Mouse (Mus musculus): ENCODE data around the gene C130026I21Rik. TPM values are rescaled to one million over a fixed set of nuclear protein-coding genes. Genes with fewer than 3 reads are reported as not detected.
"Not testable (repeated sequence)": the region's sequence is repeated elsewhere in the genome, so short reads cannot be mapped to it uniquely, and the experiment has no call there.

C130026I21Rik gene
- 1 to 10 TPM in 1 of 2 experiments, under 1 TPM in 1; 0.50 to 1.7 TPM for total RNA-seq (2021)
- long read RNA-seq, experiment 1, partial matches to known transcripts: 0 of 1 reads
- long read RNA-seq, experiment 1, other reads (novel, unspliced or antisense): 1 of 1 reads
- long read RNA-seq, experiment 2: 0 reads

DNA sequence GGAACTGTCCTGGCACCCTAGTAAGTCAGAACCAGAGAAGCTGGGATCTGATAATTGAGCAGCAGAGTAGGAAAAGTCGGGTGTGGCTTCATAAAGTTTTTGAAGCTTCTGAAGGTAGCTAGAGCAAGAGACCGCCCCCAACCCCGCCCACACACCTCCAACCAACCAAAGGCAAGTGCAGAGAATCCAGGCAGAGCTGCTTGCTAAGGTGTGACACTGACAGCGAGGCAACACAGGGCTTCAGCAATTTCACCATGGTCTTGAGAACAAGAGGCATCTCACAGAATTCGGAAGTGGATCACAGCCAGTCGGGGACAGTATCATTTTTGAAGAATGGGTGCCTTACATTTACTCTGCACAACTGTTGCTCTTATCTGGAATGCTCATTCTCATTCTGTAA lies at the start of gene C130026I21Rik:
Gene C130026I21Rik (minus strand): TSS at position 101 of the 400 bp plus-strand sequence.
- DNase-seq; intact Hi-C loops (cut with DNase I): not testable (repeated sequence)

DNA sequence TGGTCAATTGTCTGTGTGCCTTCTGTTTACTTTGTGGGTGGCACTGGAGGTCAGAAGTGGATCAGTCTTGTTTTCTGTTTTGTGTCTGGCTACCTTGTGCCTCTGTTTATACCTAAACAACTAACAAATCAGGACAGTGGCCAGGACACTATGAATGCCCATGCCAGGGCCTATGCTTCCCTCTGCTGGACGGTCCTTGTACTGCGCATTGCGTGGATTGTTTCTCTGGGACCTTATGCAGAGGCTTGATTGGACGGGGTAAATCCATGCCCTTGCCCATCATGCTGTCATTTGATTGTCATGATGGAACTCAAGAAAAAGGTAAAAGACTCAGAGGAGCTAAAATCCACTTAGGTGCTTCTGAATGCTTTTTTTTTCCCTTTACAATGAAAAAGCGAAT lies 16.7 kb upstream of the C130026I21Rik start:
- intact Hi-C loops (cut with DNase I): not testable (repeated sequence)
- peak; percentile 9 to 32 for DNase-seq

DNA sequence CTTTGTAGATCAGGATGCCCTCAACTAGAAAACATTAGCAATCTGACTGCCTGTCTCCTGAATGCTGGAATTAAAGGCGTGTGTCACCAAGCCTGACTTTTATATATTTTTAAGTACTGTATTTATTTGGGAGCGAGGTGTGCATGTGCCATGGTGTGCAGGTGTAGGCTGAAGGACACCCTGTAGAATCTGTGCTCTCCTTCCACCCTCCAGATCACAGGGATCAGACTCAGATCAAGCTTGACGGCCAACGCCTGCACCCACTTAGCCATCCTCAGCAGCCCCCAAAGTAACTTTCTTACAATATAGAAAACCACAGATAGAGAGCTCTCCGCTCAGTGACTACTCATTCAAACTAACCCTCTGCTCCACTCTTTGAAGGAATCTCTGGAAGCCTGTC lies 6.1 kb upstream of the C130026I21Rik start:
- intact Hi-C loops (cut with DNase I); DNase-seq: not testable (repeated sequence)

DNA sequence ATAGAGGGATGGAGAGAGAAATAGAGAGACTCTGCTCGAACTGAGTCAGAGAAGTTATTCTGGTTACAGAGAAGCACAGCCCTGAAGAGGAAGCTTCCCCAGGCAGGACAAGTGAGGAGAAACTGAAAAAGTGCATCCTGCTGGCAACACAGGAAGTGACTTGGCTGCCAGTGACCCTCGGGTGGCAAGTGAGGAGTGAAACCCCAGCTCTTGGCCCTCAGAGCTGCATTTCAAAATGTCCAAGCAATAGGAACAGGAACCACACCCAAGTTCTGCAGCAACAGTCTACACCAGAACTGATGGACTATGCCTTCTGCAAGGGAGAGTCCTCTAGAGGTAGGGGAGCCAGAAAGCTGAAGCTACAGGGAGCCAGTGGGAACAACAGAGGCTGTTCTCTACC lies 11.7 kb downstream of the C130026I21Rik start:
- intact Hi-C loops (cut with DNase I); DNase-seq: not testable (repeated sequence)

DNA sequence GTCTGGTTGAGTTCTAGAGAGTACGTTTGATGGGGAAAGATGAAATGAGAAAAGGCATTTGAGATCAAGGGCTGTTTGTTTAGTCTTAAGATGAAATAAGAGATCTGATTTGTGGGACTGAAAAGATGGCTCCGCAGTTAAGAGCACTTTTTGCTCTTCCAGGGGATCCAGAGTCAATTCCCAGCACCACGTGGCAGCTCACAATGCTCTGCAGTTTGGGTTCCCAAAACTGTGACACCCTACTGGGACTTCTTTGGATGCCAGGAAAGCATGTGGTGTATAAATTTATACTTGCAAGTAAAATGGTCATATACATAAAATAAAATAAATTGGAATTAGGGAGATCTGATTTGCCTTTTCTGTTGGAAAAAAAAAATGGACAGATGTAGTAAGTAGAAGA lies 15.1 kb downstream of the C130026I21Rik start:
- DNase-seq; intact Hi-C loops (cut with DNase I): not testable (repeated sequence)

DNA sequence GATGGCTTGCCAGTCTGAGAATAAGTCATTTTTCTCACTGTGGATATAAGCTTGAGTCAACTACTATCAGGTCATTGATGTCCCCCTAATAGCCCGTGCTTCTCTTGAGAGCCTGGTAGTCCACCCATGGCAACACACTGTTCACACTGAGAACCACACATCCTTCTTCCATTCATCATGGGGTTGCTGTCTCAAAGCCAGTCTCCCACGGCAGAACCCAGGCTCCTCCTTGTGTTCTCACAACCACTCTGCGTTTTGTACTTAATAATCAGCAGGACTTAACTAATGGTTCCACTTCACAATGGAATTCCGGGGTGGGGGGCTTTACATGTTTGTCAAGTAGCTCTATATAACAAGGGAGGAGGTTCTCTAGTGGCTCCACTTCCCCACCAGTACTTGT lies 19.2 kb downstream of the C130026I21Rik start:
- DNase-seq; intact Hi-C loops (cut with DNase I): not testable (repeated sequence)

DNA sequence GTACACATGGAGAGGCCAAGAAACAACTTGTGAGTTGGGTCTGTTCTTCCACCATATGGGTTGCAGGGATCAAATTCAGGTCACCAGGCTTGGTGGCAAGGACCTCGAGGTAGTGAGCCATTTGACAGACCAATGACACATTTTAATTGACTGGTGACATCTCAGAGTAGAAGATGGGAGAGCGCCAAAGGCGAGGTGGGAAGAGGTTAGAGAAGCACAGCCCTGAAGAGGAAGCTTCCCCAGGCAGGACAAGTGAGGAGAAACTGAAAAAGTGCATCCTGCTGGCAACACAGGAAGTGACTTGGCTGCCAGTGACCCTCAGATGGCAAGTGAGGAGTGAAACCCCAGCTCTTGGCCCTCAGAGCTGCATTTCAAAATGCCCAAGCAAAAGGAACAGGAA lies 21.4 kb downstream of the C130026I21Rik start:
- intact Hi-C loops (cut with DNase I); DNase-seq: not testable (repeated sequence)

DNA sequence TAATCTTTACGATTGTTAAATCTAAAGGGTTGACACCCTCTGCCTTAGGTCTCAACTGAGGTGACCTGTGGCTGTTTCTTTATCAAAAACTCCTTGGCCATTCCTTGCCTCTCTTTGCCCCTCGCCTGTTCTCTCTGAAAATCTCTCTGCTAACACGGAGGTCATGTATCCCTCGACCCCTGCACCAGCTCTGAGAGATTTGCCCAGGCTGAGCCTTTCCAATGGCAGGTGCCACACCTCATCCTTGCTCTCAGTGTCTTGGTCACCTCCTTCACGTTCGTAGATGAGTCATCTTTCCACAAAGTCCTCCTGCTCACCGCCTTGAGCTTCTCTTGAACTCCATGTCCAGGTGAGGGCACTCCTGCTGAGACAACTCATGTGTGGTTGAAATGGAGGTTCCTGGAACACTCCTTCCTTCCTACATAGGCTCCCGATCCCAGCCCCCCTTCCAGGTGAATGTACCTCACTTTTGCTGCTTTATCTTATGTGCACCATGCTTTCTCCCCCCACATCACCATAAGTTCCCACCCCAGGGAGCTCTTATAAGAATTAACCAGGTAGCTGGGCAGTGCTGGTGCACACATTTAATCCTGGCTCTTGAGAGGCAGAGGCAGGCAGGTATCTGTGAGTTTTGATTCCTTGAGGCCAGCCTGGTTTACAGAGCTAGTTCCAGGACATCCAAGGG lies 23.4 kb downstream of the C130026I21Rik start:
- intact Hi-C loops (cut with DNase I); DNase-seq: not testable (repeated sequence)

DNA sequence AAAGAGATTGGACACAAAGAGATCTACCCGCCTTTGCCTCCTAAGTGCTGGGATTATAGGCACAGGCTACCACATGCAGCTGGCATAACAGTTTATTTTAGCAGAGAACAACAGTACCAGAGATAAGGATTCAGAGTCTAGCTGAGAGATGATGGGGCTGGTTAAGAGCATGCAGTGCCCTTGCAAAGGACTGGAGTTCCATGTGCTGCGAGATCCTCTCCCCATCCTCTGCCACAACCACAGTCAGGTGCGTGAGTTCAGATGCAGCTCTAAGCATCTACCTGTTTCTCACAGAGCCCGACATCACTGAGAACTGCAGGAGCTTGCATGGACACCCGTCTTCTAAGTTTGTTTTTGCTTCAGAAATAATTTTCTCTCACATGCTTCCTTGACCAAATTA lies 24.1 kb downstream of the C130026I21Rik start:
- intact Hi-C loops (cut with DNase I); DNase-seq: not testable (repeated sequence)

DNA sequence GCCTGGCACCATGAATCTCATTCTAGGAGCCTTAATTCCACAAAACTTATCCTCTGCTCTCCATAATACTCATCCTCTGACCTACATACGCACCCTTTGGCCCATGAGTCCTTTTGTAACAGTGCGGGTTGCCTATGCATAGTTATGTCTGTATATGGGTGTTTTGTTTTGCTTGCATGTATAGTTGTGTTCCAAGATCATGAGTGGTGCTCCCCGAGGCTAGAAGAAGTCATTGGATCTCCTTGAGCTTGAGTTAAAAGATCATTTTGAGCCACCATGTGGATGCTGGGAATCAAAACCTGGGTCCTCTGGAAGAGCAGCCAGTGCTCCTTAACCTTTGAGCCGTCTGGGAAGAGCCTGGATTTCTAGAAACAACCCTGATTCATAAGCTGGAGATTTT lies 25.4 kb downstream of the C130026I21Rik start:
- DNase-seq; intact Hi-C loops (cut with DNase I): not testable (repeated sequence)

DNA sequence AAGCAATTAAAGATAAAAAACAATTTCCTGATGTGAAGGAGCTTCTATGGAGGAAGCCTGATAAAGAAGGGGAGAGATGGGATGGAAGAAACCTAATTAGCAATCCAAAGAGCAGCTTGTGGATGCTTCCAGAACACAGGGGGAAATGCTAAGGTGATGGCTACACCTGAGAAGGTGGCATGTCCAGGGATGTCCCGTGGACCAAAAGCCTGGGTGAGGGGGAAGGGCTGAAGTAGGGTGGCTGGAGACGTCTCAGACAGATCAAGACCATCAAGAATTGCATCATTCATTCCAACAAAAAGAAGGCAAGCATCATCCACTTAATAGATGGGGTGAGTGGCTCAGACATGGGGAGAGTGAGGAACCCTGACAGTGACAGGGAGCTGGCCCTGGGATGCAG lies 27.3 kb downstream of the C130026I21Rik start:
- DNase-seq; intact Hi-C loops (cut with DNase I): not testable (repeated sequence)

DNA sequence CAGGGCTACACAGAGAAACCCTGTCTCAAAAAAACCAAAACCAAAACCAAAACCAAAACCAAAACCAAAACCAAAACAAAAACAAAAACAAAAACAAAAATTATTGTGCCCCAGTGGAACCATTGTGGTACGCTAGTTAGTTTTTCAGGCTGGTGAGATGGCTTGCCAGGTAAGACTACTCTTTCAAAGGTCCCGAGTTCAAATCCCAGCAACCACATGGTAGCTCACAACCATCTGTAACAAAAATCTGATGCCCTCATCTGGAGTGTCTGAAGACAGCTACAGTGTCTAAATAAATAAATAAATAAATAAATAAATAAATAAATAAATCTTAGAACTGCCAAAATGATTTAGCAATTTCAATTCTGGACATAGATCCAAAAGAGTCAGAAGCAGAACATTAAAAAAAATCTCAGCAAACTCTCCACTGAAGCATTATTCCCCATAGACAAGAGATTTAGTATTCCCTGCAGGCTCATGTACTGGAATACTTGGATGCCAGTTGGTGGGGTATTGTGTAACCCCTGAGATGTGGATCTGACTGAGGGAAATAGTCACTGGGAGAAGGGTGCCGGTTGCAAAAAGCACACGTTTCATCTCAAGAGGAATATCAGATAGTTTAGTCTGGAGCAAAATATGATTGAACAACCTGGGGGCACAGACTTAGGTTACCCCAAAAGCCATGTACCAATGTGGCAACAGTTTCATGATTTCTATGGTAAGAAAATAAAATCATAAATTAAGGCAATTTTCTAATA lies 31.2 kb downstream of the C130026I21Rik start:
- DNase-seq: not testable (repeated sequence)

DNA sequence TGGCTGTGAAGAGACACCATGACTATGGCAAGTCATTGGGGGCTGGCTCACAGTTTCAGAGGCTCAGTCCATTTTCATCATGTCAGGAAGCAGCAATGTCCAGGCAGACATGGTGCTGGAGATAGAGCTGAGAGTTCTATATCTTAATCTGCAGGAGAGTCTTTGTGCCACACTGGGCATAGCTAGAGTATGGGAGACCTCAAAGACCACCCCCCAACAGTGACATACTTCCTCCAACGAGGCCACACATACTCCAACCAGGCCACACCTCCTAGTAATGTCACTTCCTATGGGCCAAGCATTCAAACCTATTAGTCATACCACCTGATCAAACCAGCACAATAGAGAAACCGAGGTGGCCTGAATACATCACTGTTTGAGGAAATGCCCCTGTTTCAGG lies 63.8 kb downstream of the C130026I21Rik start:
- DNase-seq; intact Hi-C loops (cut with DNase I): not testable (repeated sequence)

More for the DNA sequence above, 31.2 kb downstream of the C130026I21Rik start:
- intact Hi-C loops (cut with DNase I): not testable (repeated sequence)

DNA sequence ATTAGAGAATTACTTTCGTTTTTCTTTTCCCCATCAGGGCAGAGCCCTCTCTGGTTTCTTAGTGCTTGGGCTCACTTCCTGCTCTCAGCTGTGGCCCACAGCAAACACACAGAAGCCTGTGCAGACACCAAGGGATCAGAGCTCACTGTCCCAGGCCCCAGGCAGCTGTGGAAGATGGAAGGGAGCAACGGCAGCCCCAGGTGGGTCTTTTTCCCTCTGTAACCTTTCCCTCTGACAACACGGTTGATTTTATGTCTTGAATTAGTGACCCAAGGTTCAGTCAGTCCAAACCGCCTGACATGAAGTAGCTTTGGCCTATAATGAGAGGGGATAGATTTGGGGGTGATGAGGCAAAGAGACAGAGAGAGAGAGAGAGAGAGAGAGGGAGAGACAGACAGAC lies 70.8 kb downstream of the C130026I21Rik start:
- DNase-seq; intact Hi-C loops (cut with DNase I): not testable (repeated sequence)

DNA sequence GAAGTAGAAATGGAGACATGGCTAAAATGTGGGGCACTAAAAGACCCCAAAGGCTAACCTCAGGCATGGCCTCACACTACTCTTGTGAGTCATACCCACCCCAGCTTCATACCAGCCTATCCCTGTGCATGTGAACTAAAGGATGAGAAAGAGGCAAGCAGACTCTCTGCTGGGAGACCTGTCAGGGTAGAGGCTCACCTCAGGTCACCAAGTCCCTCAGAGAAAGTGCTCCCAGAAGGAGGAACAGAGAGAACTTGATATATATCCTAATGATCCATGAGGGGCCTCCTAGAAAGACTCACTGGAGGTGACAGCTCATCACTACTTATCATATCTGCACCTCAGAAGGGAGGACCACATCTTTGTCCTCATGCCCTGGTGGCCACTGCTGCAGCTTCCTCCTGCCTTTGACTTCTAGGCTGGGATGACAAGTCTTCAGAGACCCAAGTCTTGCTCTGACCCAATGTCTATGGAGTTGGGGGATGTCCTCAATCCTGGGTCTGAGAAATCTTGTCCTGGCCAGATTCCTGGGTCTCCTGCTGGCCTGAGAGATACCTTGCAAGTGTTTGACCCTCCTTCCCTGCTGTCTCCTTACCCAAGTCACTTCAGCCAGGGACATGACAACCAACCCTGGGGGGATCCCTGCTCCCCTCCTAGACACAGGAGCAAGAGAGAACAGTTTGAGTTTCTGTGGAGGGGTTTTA lies 71.6 kb downstream of the C130026I21Rik start:
- DNase-seq; intact Hi-C loops (cut with DNase I): not testable (repeated sequence)

DNA sequence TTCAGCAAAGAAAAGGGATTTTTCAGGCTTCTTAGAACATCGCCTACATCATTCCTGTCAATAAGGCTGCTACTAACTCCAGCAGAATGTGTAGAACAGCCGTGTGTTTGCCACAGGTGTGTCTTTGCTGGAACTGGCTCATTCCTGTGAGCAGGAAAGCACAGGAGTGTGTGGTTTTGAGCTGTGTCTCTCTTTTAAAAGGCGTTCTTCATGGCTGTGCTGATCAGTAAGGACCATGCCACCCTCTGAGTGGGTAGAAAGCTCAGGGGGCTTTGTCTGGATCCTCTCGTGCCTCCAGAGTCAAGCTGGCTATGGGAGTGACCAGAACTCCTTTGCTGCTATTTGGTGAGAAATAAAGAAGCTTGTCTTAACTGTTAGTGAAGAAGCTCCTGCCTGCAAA lies 73.6 kb downstream of the C130026I21Rik start:
- DNase-seq; intact Hi-C loops (cut with DNase I): not testable (repeated sequence)

DNA sequence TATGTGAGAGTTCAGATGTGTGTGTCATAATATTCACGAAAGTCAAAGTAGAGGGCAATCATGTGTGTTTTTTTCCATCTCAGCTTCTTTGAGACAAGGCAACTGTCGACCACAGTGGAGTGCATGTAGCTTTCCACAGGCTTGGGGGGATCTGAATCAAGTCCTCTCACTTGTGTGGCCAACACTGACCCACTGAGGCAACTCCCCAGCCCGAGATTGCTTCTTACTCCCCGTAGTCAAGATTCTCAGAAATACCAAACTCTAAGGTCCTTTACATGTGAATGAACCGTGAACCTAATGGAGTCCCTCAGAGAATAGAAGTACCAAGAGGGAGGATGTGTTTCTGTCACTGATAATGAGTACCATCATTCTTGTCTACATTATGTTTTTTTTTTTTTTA lies 76.6 kb downstream of the C130026I21Rik start:
- DNase-seq; intact Hi-C loops (cut with DNase I): not testable (repeated sequence)

DNA sequence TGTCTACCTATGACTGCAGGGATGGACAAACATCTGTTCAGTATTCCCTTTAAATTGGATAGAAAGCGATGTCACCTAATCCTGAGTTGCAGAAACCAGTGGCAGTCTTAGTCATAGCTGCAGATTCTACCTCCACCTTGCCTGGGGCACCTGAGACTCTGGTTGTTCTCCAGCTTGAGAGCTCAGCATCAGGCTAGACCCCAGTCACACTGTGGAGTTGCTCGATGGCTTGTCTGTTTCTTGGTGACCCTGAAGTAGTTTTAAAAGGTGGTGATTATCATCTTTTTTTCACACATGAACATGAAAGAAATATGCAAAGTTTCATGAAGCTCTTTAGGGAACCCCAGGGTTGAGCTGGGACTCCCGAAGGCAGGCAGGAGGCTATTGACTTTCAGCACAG lies 88.4 kb downstream of the C130026I21Rik start:
- DNase-seq; intact Hi-C loops (cut with DNase I): not testable (repeated sequence)

DNA sequence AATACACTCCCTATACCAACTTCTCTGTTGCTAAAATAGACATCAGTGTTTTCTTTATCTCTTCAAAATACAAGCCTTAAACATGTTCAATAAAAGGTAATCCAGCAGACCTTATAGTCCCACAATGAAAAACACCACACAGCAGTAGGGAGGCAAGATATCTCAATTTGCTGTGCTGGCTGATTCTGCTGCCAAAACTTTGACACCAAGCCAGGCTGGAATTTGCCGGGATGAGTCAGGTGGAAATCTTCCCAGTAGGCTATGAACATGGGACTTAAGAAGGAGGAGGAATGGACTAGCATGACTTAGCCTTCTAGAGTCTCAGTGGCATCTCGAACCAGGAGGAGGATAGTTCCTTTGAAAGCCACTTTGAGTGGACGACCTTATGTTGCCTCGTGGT lies 91.4 kb downstream of the C130026I21Rik start:
- intact Hi-C loops (cut with DNase I); DNase-seq: not testable (repeated sequence)

DNA sequence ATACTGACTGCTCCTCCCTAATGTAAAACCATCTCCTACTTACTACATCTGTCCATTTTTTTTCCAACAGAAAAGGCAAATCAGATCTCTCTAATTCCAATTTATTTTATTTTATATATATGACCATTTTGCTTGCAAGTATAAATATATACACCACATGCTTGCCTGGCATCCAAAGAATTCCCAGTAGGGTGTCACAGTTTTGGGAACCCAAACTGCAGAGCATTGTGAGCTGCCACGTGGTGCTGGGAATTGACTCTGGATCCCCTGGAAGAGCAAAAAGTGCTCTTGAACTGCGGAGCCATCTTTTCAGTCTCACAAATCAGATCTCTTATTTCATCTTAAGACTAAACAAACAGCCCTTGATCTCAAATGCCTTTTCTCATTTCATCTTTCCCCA lies 107.5 kb downstream of the C130026I21Rik start:
- intact Hi-C loops (cut with DNase I); DNase-seq: not testable (repeated sequence)

DNA sequence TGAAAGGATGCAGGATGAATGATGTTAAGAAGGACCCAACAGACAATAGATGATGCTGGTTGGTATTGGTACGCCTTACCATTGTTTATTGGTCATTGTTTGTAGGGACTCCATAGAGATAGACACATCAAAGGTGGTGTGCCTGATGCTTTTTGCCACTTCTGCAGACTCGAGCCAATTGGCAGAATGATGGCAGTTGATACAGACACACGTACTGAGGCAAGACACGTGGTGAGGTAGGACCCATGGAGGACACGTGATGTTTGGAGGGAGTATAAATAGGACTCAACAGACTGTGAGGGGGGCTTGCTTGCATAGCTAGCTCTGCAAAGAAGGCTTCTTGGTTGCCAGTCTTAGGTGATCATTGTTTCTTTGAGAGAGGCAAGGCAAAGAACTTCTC lies 115.2 kb downstream of the C130026I21Rik start:
- DNase-seq; intact Hi-C loops (cut with DNase I): not testable (repeated sequence)
